Mouse (Mus musculus) right cerebral cortex, adult 2 months (tissue): ENCODE measurements at regions not wholly inside any gene's neighbourhood (a gene's known extent, or its start where the extent isn't known, plus 50 kb on each side); places are given as distances from the start of the nearest gene placed in this dataset.
A peak's percentile ranks its signal among the peaks of the same experiment; 100 is the strongest.

ENCODE experiments used
- DNase-seq, 2 experiments: peaks; one replicate each; pipeline ENCODE4 v3.0.0; 2021 to 2022; ENCODE audit warnings: low spot score in 2 of 2

- DNase-seq: no peak
These were observed 458.9 kb downstream of the Ajap1 start for GRCm38 (mm10) chr4:153023711-153024110.

- DNase-seq: no peak
These were observed 463.4 kb downstream of the Ajap1 start for GRCm38 (mm10) chr4:153019211-153019610.

- peak; percentile 68 to 72 for DNase-seq
These were observed 464.3 kb downstream of the Ajap1 start for GRCm38 (mm10) chr4:153018138-153018921.

GRCm38 (mm10) chr4:153017816-153018137, 464.8 kb downstream of the Ajap1 start:
- no peak for DNase-seq

- no peak for DNase-seq
These were observed 479.3 kb downstream of the Ajap1 start for GRCm38 (mm10) chr4:153003338-153003737.

- peak; percentile 31 to 37 for DNase-seq
These were observed 480.1 kb downstream of the Ajap1 start for GRCm38 (mm10) chr4:153002516-153002915.

GRCm38 (mm10) chr4:153001761-153002160, 480.9 kb downstream of the Ajap1 start:
- no peak for DNase-seq

GRCm38 (mm10) chr4:152999526-152999925, 483.1 kb downstream of the Ajap1 start:
- DNase-seq: no peak

GRCm38 (mm10) chr4:152997251-152997650, 485.4 kb downstream of the Ajap1 start:
- no peak for DNase-seq

- no peak for DNase-seq
These were observed 486.0 kb downstream of the Ajap1 start for GRCm38 (mm10) chr4:152996641-152997040.

GRCm38 (mm10) chr4:152995052-152995595, 487.5 kb downstream of the Ajap1 start:
- no peak for DNase-seq

GRCm38 (mm10) chr4:152994206-152994605, 488.4 kb downstream of the Ajap1 start:
- DNase-seq: no peak

- no peak for DNase-seq
These were observed 492.3 kb downstream of the Ajap1 start for GRCm38 (mm10) chr4:152990266-152990665.

- DNase-seq: peak; percentile 20 to 23
These were observed 494.9 kb downstream of the Ajap1 start for GRCm38 (mm10) chr4:152987726-152988125.

GRCm38 (mm10) chr4:152975012-152975675, 497.5 kb upstream of the Kcnab2 start:
- no peak for DNase-seq

- no peak for DNase-seq
These were observed 485.3 kb upstream of the Kcnab2 start for GRCm38 (mm10) chr4:152963001-152963400.

- no peak for DNase-seq
These were observed 484.5 kb upstream of the Kcnab2 start for GRCm38 (mm10) chr4:152962165-152962564.

- no peak for DNase-seq
These were observed 484.0 kb upstream of the Kcnab2 start for GRCm38 (mm10) chr4:152961677-152962076.

- DNase-seq: peak; percentile 50 to 60
These were observed 482.1 kb upstream of the Kcnab2 start for GRCm38 (mm10) chr4:152959627-152960230.

- peak in 1 of 2 experiments; percentile 4 for DNase-seq
These were observed 475.7 kb upstream of the Kcnab2 start for GRCm38 (mm10) chr4:152953237-152953974.

- DNase-seq: no peak
These were observed 471.3 kb upstream of the Kcnab2 start for GRCm38 (mm10) chr4:152948956-152949355.

- DNase-seq: no peak
These were observed 463.5 kb upstream of the Kcnab2 start for GRCm38 (mm10) chr4:152941159-152941558.
